Mouse (Mus musculus): Measurements from ENCODE around the gene Maml3. TPM values are rescaled to one million over a fixed set of nuclear protein-coding genes. Genes with fewer than 3 reads are reported as not detected.

The Maml3 gene
- polyA plus RNA-seq, 1 experiment from 2014 or later, result 3.6 TPM

DNA sequence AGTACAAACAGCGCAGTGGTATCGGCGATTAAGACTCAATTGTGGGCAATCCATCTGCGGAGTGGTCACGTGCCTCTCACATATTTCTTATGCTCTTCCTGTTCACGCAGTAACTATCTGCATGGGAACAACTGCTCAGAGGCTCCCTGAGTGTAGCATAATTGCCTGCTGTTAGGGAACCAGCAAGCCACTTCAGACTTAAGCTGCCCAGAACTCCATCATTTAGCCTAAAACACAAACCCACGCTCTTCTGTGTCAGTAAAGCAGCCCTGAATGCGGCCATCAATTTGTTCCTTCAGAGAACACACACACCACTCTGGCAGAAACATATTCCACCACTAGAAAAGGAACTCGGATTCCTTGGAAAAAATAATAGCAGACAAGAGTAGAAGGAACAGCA is 305.2 kb downstream of the Maml3 start:
- 86% methylated on average over 9 of the region's 9 CpGs for WGBS

DNA sequence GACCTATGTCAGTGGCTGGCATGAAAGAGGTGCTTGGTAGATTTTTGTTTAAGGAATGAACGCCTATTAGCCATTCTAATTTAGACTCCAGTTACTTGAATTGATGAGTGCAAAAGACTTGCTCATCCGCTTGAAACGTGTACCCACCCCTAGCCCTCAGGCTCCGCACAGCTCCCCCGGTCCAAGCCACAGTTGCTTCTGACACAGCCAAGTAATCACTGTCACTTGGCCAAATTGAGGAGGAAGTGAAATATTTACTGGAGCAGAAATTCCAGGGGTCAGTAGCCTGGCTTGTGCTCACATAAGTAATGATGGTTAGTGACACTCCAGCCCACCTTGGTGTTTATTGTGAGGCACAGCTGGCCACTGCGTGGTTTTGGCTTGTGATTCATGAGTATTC is 308.0 kb downstream of the Maml3 start:
- Histone ChIP-seq H3K4me3 (no peak overlapping the region), H3K4me1 (peaks cover 28% of the 10 kb centered on the region), H3K27ac (peak overlapping the region; percentile 53; the same call in 1 of the 2 replicates), H3K9me3 (no peaks in the 10 kb centered on the region), H3K36me3 (no peaks in the 10 kb centered on the region), H3K27me3 (ENCODE audit: insufficient read depth, poor library complexity, severe bottlenecking) (no peaks in the 10 kb centered on the region)
- WGBS, result 76% methylated on average over 6 of the region's 6 CpGs
- no peak for DNase-seq (ENCODE audit: low spot score)

More for the DNA sequence above, 305.2 kb downstream of the Maml3 start:
- Histone ChIP-seq H3K36me3 (no peaks in the 10 kb centered on the region), H3K27ac (no peak overlapping the region), H3K27me3 (ENCODE audit: insufficient read depth, poor library complexity, severe bottlenecking) (no peaks in the 10 kb centered on the region), H3K4me1 (peaks cover 40% of the 10 kb centered on the region), H3K9me3 (no peaks in the 10 kb centered on the region), H3K4me3 (no peak overlapping the region)
- no peak for DNase-seq (ENCODE audit: low spot score)

DNA sequence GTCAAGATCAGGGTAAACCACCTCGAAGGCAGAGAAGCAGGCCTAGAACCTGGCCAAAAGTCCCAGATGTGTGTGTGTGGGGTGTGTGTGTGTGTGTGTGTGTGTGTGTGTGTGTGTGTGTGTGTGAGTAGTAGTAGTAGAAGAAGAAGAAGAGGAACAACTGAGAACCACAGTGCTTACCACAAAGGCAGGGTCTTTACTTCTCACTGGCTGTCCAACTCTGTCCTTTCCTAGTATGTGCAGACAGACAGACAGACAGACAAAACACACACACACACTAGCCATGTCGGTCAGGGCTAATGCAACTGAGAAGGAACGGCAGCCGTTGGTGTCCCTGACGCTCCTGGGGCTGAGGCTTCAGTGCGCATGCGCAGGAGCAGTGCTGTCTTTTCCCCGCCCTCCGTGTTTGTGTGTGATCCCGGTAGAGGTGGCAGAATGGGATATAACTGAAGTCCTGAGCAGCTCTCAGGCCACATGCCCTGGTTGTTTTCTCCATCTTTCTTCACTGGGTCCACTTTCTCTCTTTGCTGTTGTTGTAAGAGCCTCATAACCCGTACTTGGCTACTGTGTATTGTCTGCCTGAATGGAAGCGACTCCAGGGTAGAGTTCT is 308.6 kb downstream of the Maml3 start:
- DNase-seq (ENCODE audit: low spot score), result no peak
- Histone ChIP-seq H3K36me3 (no peaks in the 10 kb centered on the region), H3K9me3 (no peaks in the 10 kb centered on the region), H3K27me3 (ENCODE audit: insufficient read depth, poor library complexity, severe bottlenecking) (no peaks in the 10 kb centered on the region), H3K4me3 (peak overlapping the region; percentile 8; the same call in 1 of the 2 replicates), H3K27ac (peak overlapping the region; percentile 53), H3K4me1 (peaks cover 28% of the 10 kb centered on the region)
- WGBS, result 69% methylated on average over 12 of the region's 12 CpGs

DNA sequence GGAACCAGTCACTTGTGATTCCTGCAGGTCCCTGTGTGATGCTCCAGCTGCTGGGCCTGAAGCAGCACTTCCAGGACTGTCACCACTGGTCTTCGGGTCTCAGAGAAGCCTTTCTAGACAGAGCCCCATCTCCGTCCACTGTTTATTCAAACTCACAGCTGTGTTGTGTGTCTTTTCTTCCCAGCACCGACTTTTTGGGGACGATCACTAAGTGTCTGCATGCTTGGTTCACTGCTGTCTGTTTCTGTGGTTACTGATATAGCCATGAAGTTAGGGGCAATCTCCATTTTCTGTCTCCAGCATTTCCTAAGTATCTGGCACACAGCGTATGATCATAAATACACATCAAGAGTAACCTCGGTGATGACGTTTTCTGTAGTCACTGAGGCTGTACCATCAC is 313.3 kb downstream of the Maml3 start:
- Histone ChIP-seq H3K36me3 (no peaks in the 10 kb centered on the region), H3K4me3 (no peak overlapping the region), H3K4me1 (peaks cover 29% of the 10 kb centered on the region), H3K27ac (no peak overlapping the region), H3K27me3 (ENCODE audit: insufficient read depth, poor library complexity, severe bottlenecking) (no peaks in the 10 kb centered on the region), H3K9me3 (no peaks in the 10 kb centered on the region)
- 76% methylated on average over 7 of the region's 7 CpGs for WGBS
- no peak for DNase-seq (ENCODE audit: low spot score)

DNA sequence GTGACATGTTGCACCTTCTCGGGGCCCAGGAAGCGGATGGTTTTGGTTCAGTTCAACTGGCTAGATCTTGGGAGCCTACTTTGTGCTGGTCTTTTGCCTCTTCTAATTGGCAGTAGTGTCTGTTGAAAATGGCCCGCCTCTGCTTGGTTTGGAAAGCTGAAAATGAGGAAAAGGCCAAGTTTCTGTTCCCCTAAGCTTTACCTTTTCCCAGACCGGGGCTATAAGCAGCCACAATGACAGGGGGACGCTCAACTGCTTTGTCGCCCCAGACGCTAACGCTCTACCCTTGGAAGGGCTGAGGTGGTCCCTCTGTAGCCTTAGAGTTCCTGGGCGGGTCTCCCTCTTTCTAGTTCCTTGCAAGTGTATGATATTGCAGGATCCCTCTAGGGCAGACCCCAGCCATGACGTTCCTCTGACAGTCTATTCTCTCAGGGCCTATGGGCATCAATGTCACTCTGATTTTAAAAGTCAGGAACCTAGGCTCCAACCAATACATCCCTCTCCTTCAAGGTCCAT is 315.4 kb downstream of the Maml3 start:
- no peaks in the 10 kb centered on the region for H3K36me3 ChIP-seq

DNA sequence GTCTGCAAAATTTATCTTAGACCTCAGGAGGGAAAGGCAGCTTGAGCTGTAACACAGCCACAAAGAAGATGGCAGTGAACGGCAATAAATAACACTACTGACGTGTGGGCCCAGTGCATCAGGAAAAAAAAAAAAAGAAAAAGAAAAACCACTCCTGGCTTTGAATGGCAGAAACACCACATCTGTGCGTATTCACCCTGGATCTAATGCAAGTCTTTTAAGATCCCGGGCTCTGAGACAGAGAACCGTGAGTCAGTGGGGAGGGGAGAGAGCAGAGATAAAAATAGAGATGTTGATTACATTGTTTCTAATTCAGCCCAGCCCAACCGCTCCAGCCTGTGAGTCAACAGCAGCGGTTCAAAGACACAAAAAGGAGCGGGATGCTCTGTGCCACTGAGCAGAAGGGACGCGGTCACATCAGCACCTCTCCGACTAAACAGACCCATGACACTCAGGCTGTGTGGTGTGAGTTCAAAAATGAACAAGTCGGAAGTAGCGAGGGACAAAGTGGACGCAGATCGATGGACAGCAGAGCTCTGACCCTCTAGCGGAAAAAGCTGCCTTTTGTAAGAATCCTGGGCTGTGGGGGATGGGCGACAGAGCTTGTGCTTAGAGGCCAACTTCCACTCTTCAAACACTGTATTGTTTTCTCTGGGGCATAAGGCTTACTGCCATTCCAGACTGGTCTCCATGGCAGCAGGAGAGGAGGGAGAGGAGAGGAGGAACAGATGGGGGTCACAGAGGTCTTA is 316.1 kb downstream of the Maml3 start:
- WGBS, result 1% methylated on average over 17 of the region's 17 CpGs
- Histone ChIP-seq H3K27me3 (ENCODE audit: insufficient read depth, poor library complexity, severe bottlenecking) (no peaks in the 10 kb centered on the region), H3K4me1 (peaks cover 33% of the 10 kb centered on the region), H3K4me3 (peak overlapping the region; percentile 59), H3K27ac (peak overlapping the region; percentile 91), H3K9me3 (no peaks in the 10 kb centered on the region), H3K36me3 (no peaks in the 10 kb centered on the region)
- peak; percentile 86 for DNase-seq (ENCODE audit: low spot score)

More for the DNA sequence above, 315.4 kb downstream of the Maml3 start:
- DNase-seq (ENCODE audit: low spot score), result no peak
- Histone ChIP-seq H3K9me3 (no peaks in the 10 kb centered on the region), H3K4me1 (peaks cover 33% of the 10 kb centered on the region), H3K27ac (peak overlapping the region; percentile 91), H3K27me3 (ENCODE audit: insufficient read depth, poor library complexity, severe bottlenecking) (no peaks in the 10 kb centered on the region), H3K4me3 (peak overlapping the region; percentile 59)
- WGBS, result 56% methylated on average over 10 of the region's 10 CpGs

DNA sequence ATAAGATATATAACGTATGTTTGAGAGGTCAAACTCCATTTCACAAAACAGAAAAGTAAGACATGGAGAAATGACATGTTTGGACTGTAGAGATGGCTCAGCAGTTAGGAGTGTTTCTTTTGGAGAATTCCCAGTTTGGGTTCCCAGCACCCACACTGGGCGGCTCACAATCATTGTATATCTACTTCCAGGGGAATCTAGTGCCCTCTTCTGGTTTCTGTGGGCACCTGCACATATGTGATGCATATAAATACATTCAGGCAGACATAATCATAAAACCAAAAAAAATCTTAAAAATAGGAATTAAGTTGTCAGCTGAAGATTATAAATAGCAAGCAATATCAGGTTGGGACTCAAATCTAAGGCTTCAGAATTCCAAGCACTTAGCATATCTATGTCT is 316.9 kb downstream of the Maml3 start:
- Histone ChIP-seq H3K27ac (peak overlapping the region; percentile 91; the same call in 1 of the 2 replicates), H3K27me3 (ENCODE audit: insufficient read depth, poor library complexity, severe bottlenecking) (no peaks in the 10 kb centered on the region), H3K4me1 (peaks cover 33% of the 10 kb centered on the region), H3K4me3 (no peak overlapping the region), H3K36me3 (no peaks in the 10 kb centered on the region), H3K9me3 (no peaks in the 10 kb centered on the region)
- DNase-seq (ENCODE audit: low spot score), result no peak
- WGBS, result 97% methylated on average over 2 of the region's 2 CpGs

DNA sequence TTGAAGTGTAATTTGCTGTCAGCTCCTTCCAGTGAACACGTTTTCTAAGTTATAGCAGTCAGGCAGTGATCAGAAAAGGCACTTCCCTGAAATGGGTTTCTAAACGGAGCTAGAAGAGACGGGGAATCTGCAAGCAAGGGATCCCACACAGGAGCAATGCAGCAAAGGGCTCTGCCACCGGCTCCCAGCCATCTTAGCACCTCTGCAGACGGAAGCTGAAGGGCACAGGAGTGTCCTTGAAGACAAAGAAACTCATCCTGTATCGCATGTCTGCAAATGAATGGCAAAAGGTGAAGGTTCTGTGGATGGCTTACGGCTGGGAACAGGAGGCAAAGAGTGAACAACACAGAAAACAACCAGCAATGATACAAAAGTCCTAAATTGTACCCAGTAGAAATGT is 319.1 kb downstream of the Maml3 start:
- no peaks in the 10 kb centered on the region for H3K36me3 ChIP-seq
- WGBS, result 66% methylated on average over 7 of the region's 7 CpGs
- H3K27me3 ChIP-seq (ENCODE audit: insufficient read depth, poor library complexity, severe bottlenecking), result no peaks in the 10 kb centered on the region
- H3K9me3 ChIP-seq, result no peaks in the 10 kb centered on the region
- no peak overlapping the region for H3K4me3 ChIP-seq
- DNase-seq (ENCODE audit: low spot score), result no peak
- H3K4me1 ChIP-seq, result peaks cover 33% of the 10 kb centered on the region
- peak overlapping the region; percentile 59 for H3K27ac ChIP-seq

DNA sequence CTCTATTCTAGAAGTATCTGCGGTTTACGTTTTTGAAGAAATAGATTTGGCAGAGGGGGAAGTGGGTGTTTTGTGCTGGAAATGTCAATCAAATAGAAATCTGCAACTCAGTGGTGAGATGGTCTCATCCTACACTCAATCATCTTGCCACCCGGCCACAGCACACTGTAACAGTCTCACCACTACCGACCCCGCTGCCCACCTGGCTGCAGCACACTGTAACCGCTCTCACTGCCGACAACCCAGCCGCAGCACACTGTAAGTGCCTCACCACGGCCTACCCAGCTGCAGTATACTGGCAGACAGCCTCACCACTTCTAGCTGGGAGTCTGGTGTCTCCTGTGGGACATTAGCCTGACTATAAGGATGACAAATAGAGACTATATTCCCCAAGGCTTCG is 322.7 kb downstream of the Maml3 start:
- peak; percentile 63 for DNase-seq (ENCODE audit: low spot score)
- Histone ChIP-seq H3K4me3 (no peak overlapping the region), H3K27me3 (ENCODE audit: insufficient read depth, poor library complexity, severe bottlenecking) (no peaks in the 10 kb centered on the region), H3K36me3 (no peaks in the 10 kb centered on the region), H3K4me1 (peaks cover 26% of the 10 kb centered on the region), H3K27ac (no peak overlapping the region), H3K9me3 (no peaks in the 10 kb centered on the region)
- WGBS, result 84% methylated on average over 10 of the region's 10 CpGs

DNA sequence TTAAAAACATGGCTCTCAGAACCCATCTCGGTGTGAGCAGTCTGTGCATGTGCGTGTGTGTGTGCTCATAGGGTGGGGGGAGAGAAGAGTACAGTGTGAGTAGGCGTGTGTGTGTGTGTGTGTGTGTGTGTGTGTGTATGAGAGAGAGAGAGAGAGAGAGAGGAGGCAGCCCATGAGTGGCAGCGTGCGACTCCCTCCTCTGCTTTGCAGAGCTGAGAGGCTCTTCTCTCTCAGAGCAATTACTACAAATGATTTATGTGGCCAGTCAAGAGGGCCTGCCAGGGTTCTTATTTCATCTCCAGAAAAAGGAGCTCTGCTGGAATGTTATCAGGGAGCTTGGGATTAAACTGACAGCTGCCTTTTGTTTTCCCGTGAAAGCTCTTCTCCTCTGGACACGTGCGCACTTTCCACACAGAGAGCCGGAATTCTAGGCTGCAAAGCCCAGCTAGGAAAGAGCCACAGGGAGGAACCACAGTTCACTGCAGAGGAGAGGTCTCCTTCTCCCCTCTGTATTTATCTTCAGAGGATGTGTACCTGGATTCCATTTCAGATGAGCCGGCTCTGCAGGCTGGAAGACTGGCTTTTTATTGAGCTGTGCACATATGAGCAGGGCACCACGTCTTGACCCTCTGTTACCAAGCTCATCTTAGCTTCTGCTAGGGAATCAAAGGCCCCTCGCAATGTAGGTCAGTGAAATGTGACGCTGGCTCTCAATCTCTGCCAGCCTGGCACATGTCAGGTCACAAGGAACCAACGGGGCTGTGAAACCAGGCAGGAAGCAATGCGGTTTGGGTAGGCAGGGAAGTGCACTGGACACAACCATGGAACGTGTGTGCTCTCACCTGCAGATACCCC is 325.9 kb downstream of the Maml3 start:
- WGBS, result 33% methylated on average over 16 of the region's 16 CpGs
- Histone ChIP-seq H3K36me3 (no peaks in the 10 kb centered on the region), H3K4me1 (peaks cover 17% of the 10 kb centered on the region), H3K4me3 (0 out of 2 replicates have a peak overlapping the region, but pooled peaks have one; percentile 23), H3K9me3 (no peaks in the 10 kb centered on the region), H3K27ac (peak overlapping the region; percentile 69), H3K27me3 (ENCODE audit: insufficient read depth, poor library complexity, severe bottlenecking) (no peaks in the 10 kb centered on the region)
- DNase-seq (ENCODE audit: low spot score), result no peak

DNA sequence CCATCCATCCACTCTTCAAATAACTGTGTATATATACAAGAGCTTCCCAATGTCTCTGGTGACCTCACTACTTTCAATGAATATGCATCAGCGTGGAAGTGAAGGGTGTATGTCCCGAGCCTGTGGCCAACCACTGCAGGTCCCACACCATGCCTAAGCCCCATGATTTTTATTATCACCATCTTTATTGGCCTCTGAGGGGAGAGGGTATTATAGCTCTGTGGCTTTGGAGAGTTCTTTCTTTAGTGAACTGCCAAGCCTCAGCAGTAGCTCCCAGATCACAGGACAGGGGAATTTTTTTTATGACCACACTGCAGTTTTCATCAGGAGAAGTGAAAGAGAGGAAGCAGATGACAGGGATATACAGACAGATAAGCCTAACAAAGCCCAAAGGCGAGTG is 326.7 kb downstream of the Maml3 start:
- peak overlapping the region; percentile 69 for H3K27ac ChIP-seq
- H3K27me3 ChIP-seq (ENCODE audit: insufficient read depth, poor library complexity, severe bottlenecking), result no peaks in the 10 kb centered on the region
- H3K9me3 ChIP-seq, result no peaks in the 10 kb centered on the region
- H3K4me3 ChIP-seq, result no peak overlapping the region
- H3K36me3 ChIP-seq, result no peaks in the 10 kb centered on the region
- peaks cover 17% of the 10 kb centered on the region for H3K4me1 ChIP-seq
- 62% methylated on average over 3 of the region's 3 CpGs for WGBS
- peak; percentile 45 for DNase-seq (ENCODE audit: low spot score)

DNA sequence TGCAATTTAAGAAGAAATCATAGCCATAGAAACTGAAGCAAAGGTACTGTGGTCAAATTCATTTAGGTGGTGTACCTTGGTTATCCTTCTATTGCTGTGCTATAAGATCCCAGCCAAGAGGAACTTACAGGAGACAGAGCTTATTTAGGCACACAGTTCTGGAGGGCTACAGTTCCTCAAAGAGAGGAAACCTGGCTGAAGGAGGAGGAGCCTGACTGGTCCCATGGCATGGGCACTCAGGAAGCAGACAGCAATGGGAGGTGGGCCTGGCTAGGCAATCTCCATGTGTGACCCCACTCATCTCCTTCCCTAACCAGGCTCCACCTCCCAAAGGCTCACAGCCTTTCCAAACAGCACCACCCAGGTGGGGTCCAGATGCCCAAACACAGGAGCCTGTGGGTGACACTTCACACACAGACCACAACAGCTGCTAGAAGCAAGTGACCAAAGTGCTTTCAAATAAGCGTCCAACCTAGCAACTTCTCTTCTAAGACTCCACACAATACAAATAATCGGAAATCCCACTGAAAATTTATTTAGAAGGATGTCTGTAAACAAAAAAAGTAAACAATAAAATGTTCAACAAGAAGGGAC is 328.8 kb downstream of the Maml3 start:
- H3K4me3 ChIP-seq, result no peak overlapping the region
- no peaks in the 10 kb centered on the region for H3K9me3 ChIP-seq
- no peaks in the 10 kb centered on the region for H3K36me3 ChIP-seq
- no peak overlapping the region for H3K27ac ChIP-seq
- H3K4me1 ChIP-seq, result peaks cover 22% of the 10 kb centered on the region
- H3K27me3 ChIP-seq (ENCODE audit: insufficient read depth, poor library complexity, severe bottlenecking), result no peaks in the 10 kb centered on the region
- peak; percentile 52 for DNase-seq (ENCODE audit: low spot score)
- WGBS, result 83% methylated on average over 2 of the region's 2 CpGs
